Mouse (Mus musculus) liver, postnatal 0 days (tissue): Measurements from ENCODE around the gene Mpdz.

ENCODE experiments used
- CTCF ChIP-seq: sonication (generic); IDR thresholded peaks from 2 replicates; pipeline ENCODE4 v1.5.1; 2016; ENCODE audit warnings: antibody characterized with exemption, low read depth
- EP300 ChIP-seq: IDR thresholded peaks from 2 replicates; pipeline ENCODE4 v1.6.1; 2016; ENCODE audit warnings: antibody characterized with exemption, low read depth, mild to moderate bottlenecking

GRCm38 (mm10) chr4:81452183-81452582, 9.6 kb upstream of the Mpdz start:
- TF ChIP-seq CTCF (no peak), EP300 (no peak)
